Mouse (Mus musculus): ENCODE results near the gene Prrt1.

- TF ChIP-seq CTCF (IDR thresholded peaks at IDR 0.05; ENCODE audit: low read depth) (peak; percentile 75), EP300 (IDR thresholded peaks at IDR 0.05; ENCODE audit: low read depth) (no peak)
Observed at GRCm38 (mm10) chr17:34651507-34652221, 22.3 kb downstream of the Prrt1 start.
